Mouse (Mus musculus) testis, adult 2 months (tissue): ENCODE data around the gene Gpr161.

Experiments used
- CTCF ChIP-seq: fragments of 200-500 bp; IDR thresholded peaks from 2 replicates; pipeline ENCODE4 v1.5.1; 2012; ENCODE audit warnings: low read depth, mild to moderate bottlenecking, inconsistent platforms, low read length, moderate library complexity; ENCODE audit not compliant: control insufficient read depth, insufficient read depth, insufficient replicate concordance
- POLR2A ChIP-seq: fragments of 200-500 bp; IDR thresholded peaks from 2 replicates; pipeline ENCODE4 v1.6.1; 2012; ENCODE audit warnings: low read depth, mild to moderate bottlenecking, inconsistent platforms, low read length, moderate library complexity; ENCODE audit not compliant: control insufficient read depth

GRCm38 (mm10) chr1:165316361-165316760 is 20.8 kb downstream of the Gpr161 start:
- TF ChIP-seq POLR2A = no peak
- TF ChIP-seq CTCF = no peak
